Mouse (Mus musculus): Measurements from ENCODE around the gene B3gnt8. TPM values are rescaled to one million over a fixed set of nuclear protein-coding genes. Genes with fewer than 3 reads are reported as not detected.

B3gnt8 gene
- polyA plus RNA-seq, 1 experiment from 2014 or later: 15.0 TPM

DNA sequence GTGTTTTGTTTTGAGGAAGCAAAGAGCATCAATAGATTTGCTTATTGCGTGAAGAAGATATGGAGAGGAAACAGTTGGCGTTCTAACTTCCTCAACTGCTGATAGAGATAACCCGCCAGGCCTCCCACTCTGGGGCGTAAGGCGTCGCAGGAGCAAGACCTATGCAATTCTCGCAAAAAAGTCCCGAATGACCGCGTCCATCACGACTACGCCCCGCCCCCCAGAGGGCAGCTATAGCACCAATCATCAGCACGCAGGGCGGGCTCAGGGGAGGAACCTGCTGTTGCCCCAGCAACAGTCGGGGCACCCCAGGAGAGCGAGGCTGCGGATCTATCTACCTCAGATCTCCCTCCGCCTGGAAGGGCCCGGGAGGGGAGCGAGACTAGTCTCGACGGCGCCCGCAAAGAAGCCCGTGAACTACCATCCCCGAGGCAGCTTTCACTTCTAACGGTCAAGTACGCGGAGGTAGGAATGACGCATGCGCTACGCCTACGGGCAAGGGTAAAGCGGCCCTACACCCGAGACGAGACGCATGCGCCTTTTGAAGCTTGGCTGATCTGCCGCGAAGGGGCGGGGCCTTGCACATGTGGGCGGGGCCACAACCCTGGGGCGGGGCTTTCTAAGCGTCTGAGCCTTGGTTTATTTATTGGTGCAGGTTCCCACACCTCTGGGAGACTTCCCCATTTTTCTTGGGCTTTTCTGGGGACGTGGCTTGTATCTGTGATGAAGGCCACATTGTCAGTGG, 54.2 kb downstream of the B3gnt8 start, which contains the start of gene B9d2:
Gene B9d2, plus strand, starts transcription at position 267 of the 745 bp plus-strand sequence.
- peak within 1 kb of the TSS; percentile 87 for H3K27ac ChIP-seq (ENCODE audit: low read length)
- H3K27me3 ChIP-seq (ENCODE audit: insufficient read depth, low read length): peaks cover 15% of the 10 kb centered on the region
- peak; percentile 97 for ATAC-seq (ENCODE audit: low FRiP score, low TSS enrichment)
- H3K4me2 ChIP-seq (replicated peaks; ENCODE audit: low read depth, low read length): peak within 1 kb of the TSS; percentile 64
- H3K4me3 ChIP-seq (ENCODE audit: low read length): peak within 1 kb of the TSS; percentile 57
- H3K9me3 ChIP-seq (ENCODE audit: low read length): no peaks in the 10 kb centered on the region
- H3K4me1 ChIP-seq (ENCODE audit: insufficient read depth, low read length): peaks cover 11% of the 10 kb centered on the region
- H3K9ac ChIP-seq (replicated peaks; ENCODE audit: low read length): peak within 1 kb of the TSS; percentile 64
- WGBS: under 1% methylated on average over 46 of the region's 46 CpGs
- no peaks in the 10 kb centered on the region for H3K36me3 ChIP-seq (ENCODE audit: insufficient read depth, low read length)

DNA sequence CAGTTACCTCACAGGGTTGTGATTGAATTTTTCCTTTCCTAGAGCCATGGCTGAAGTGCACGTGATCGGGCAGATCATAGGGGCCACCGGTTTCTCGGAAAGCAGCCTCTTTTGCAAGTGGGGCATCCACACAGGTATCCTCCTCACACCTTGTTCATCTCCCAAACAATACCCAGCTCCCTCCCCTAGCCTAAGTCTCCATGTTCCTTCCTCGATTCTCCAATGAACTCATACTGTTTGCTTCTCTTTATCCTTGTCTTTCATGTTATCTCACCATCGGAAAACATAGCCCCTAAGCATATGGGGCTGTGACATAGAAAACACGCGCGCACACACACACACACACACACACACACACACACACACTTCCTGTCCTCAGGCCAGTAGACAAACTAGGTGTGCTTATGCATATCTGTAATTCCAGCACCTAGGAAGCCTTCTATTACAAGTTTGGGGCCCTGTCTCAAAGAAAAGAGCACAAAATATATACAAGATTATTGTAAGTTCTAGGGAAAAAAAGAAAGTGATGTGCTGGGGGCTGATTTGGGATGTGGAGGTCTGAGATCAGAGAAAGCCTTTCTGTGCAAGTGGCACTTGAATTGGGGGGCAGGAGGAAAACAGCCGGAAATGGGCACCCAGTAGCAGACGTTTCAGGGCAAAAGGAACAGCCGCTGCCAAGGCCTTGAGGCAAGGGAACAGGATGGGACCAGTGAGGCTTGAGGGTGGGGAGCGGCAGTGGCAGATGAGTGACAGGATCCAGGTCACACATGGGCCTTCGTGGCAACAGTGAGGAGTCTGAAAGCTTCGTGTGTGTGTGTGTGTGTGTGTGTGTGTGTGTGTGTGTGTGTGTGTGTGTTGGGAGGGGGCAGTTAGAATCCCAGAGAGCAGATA, 55.1 kb downstream of the B3gnt8 start:
- Histone ChIP-seq H3K9me3 (ENCODE audit: low read length) (no peaks in the 10 kb centered on the region), H3K36me3 (ENCODE audit: insufficient read depth, low read length) (no peaks in the 10 kb centered on the region), H3K4me2 (replicated peaks; ENCODE audit: low read depth, low read length) (peak overlapping the region; percentile 64), H3K27ac (ENCODE audit: low read length) (no peak overlapping the region), H3K9ac (replicated peaks; ENCODE audit: low read length) (no peak overlapping the region), H3K27me3 (ENCODE audit: insufficient read depth, low read length) (peaks cover 8% of the 10 kb centered on the region; the same call in 1 of the 2 replicates), H3K4me1 (ENCODE audit: insufficient read depth, low read length) (peaks cover 20% of the 10 kb centered on the region), H3K4me3 (ENCODE audit: low read length) (peak overlapping the region; percentile 57)
- ATAC-seq (ENCODE audit: low FRiP score, low TSS enrichment): no peak
- WGBS: 60% methylated on average over 15 of the region's 15 CpGs

DNA sequence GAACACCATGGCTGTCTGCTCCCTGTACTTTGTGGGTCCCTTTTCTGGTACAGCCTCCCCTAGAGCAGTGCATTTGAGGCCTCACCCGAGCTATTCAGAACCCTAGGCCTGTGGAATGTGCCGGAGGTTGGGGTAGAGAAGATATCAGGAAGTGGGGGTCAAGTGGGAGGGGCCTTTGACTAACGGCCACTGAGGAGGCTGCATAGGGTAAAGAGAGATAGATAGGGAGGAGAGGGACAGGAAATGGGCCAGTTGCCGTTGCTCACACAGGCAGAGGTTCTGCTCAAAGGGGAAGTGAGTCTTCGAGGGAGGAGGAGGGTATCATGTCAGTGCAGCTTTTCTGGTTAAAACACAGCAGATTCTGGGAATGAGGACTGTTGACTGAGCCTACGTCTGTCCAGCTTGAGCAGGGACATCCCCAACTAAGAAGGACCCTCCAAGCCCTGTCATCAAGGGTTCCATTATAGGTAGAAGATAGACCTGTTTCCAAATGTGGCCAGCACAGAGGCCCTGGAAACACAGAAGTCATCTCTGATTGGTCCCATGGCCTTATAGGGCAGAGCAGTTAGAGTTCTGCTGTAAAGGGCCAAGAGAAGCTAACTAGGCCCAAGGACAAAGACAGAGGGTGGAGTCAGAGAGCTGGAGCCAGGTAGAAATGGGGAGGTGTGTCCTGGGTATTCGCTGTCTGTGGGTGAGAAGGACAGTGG, 57.2 kb downstream of the B3gnt8 start:
- 60% methylated on average over 7 of the region's 7 CpGs for WGBS
- Histone ChIP-seq H3K4me1 (ENCODE audit: insufficient read depth, low read length) (peaks cover 32% of the 10 kb centered on the region), H3K27me3 (ENCODE audit: insufficient read depth, low read length) (peaks cover 12% of the 10 kb centered on the region), H3K9ac (replicated peaks; ENCODE audit: low read length) (no peak overlapping the region; the same call in 1 of the 2 replicates), H3K9me3 (ENCODE audit: low read length) (no peaks in the 10 kb centered on the region), H3K4me3 (ENCODE audit: low read length) (no peak overlapping the region), H3K36me3 (ENCODE audit: insufficient read depth, low read length) (no peaks in the 10 kb centered on the region), H3K27ac (ENCODE audit: low read length) (0 out of 2 replicates have a peak overlapping the region, but pooled peaks have one; percentile 25), H3K4me2 (replicated peaks; ENCODE audit: low read depth, low read length) (no peak overlapping the region)
- no peak for ATAC-seq (ENCODE audit: low FRiP score, low TSS enrichment)

DNA sequence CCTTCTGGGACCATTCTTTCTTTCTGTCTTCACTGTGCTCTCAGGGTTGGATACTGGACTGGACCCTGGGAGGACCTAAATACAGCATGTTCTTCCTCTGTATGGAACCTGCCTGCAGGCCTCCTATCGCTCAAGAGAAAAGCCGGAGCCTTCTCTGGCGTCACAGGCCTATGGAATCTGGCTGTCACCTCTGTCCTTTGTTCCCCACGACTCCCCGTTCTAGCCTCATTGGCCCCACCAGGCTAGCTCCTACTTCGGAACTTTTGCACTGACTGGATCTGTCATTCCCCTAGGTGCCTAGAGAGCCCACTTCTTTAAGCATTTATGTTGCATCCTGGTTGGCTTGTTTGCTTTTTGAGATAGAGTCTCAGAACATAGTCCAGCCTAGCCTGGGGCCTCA, 58.2 kb downstream of the B3gnt8 start:
- H3K4me1 ChIP-seq (ENCODE audit: insufficient read depth, low read length): peaks cover 43% of the 10 kb centered on the region
- ATAC-seq (ENCODE audit: low FRiP score, low TSS enrichment): no peak
- WGBS: 96% methylated on average over 6 of the region's 6 CpGs

More for the DNA sequence above, 58.2 kb downstream of the B3gnt8 start:
- Histone ChIP-seq H3K4me3 (ENCODE audit: low read length) (no peak overlapping the region), H3K4me2 (replicated peaks; ENCODE audit: low read depth, low read length) (no peak overlapping the region), H3K9ac (replicated peaks; ENCODE audit: low read length) (no peak overlapping the region), H3K36me3 (ENCODE audit: insufficient read depth, low read length) (no peaks in the 10 kb centered on the region), H3K27me3 (ENCODE audit: insufficient read depth, low read length) (peaks cover 16% of the 10 kb centered on the region), H3K9me3 (ENCODE audit: low read length) (no peaks in the 10 kb centered on the region), H3K27ac (ENCODE audit: low read length) (no peak overlapping the region)

Other genes starting within 250 kb of the B3gnt8 start
- gene Lipe, start 227.9 kb upstream of the B3gnt8 start, polyA plus RNA-seq (2015; fragmentation: Nextera tagmentation; extraction: Ambion mirVana): 11.2 and 11.9 TPM in 2 replicates
- gene Cxcl17, start 213.8 kb upstream of the B3gnt8 start, polyA plus RNA-seq (2015; fragmentation: Nextera tagmentation; extraction: Ambion mirVana): 0.65 and 1.0 TPM in 2 replicates
- gene Ceacam1, start 149.1 kb upstream of the B3gnt8 start, polyA plus RNA-seq (2015; fragmentation: Nextera tagmentation; extraction: Ambion mirVana): 4.4 and 4.6 TPM in 2 replicates
- gene Ceacam2, start 86.8 kb upstream of the B3gnt8 start, polyA plus RNA-seq (2015; fragmentation: Nextera tagmentation; extraction: Ambion mirVana): 0.31 TPM in 1 of 2 replicates, not detected in the other
- gene Erich4, start 10.8 kb upstream of the B3gnt8 start, polyA plus RNA-seq (2015; fragmentation: Nextera tagmentation; extraction: Ambion mirVana): 4.5 and 5.5 TPM in 2 replicates
- gene Dmac2, start 7.2 kb upstream of the B3gnt8 start, polyA plus RNA-seq (2015; fragmentation: Nextera tagmentation; extraction: Ambion mirVana): 61.8 and 64.7 TPM in 2 replicates
- gene Bckdha, start 32.3 kb downstream of the B3gnt8 start, polyA plus RNA-seq (2015; fragmentation: Nextera tagmentation; extraction: Ambion mirVana): 90.3 and 91.7 TPM in 2 replicates
- gene Exosc5, start 32.5 kb downstream of the B3gnt8 start, polyA plus RNA-seq (2015; fragmentation: Nextera tagmentation; extraction: Ambion mirVana): 90.0 and 92.6 TPM in 2 replicates
- gene Tmem91, start 48.5 kb downstream of the B3gnt8 start, polyA plus RNA-seq (2015; fragmentation: Nextera tagmentation; extraction: Ambion mirVana): 2.3 and 3.7 TPM in 2 replicates
- 35.0 and 35.8 TPM in 2 replicates for gene B9d2, start 54.1 kb downstream of the B3gnt8 start, polyA plus RNA-seq (2015; fragmentation: Nextera tagmentation; extraction: Ambion mirVana)
- 2.9 and 3.7 TPM in 2 replicates for gene Tgfb1, start 60.3 kb downstream of the B3gnt8 start, polyA plus RNA-seq (2015; fragmentation: Nextera tagmentation; extraction: Ambion mirVana)
- gene Ccdc97, start 92.4 kb downstream of the B3gnt8 start, polyA plus RNA-seq (2015; fragmentation: Nextera tagmentation; extraction: Ambion mirVana): 25.6 and 32.8 TPM in 2 replicates
- 43.7 and 56.5 TPM in 2 replicates for gene Hnrnpul1, start 128.1 kb downstream of the B3gnt8 start, polyA plus RNA-seq (2015; fragmentation: Nextera tagmentation; extraction: Ambion mirVana)
- 91.5 and 96.5 TPM in 2 replicates for gene Axl, start 162.1 kb downstream of the B3gnt8 start, polyA plus RNA-seq (2015; fragmentation: Nextera tagmentation; extraction: Ambion mirVana)
- 22.1 and 23.0 TPM in 2 replicates for gene Cyp2s1, start 190.3 kb downstream of the B3gnt8 start, polyA plus RNA-seq (2015; fragmentation: Nextera tagmentation; extraction: Ambion mirVana)

Data from kidney, embryonic 16.5 days (tissue).